Mouse (Mus musculus) hindbrain, embryonic 16.5 days (tissue): ENCODE measurements at regions not wholly inside any gene's neighbourhood (a gene's known extent, or its start where the extent isn't known, plus 50 kb on each side); places are given as distances from the start of the nearest gene placed in this dataset.
A peak's percentile ranks its signal among the peaks of the same experiment; 100 is the strongest.
"Not testable (repeated sequence)": the region's sequence is repeated elsewhere in the genome, so short reads cannot be mapped to it uniquely, and the experiment has no call there.

Experiments used
- ATAC-seq: fragments of 200-750 bp; cut with Nextera tagmentation; 2 replicates; pipeline ENCODE4 v1.8.0; 2017; ENCODE audit warnings: moderate TSS enrichment, moderate library complexity
- H3K27ac ChIP-seq: fragments of 300-500 bp; sonication (generic); 2 replicates; pipeline ENCODE4 v1.5.1; 2014; ENCODE audit warnings: low read depth, mild to moderate bottlenecking, control low read depth, low read length, moderate library complexity
- H3K27me3 ChIP-seq: fragments of 300-500 bp; sonication (generic); replicated peaks from 2 replicates; pipeline ENCODE4 v1.6.1; 2014; ENCODE audit warnings: low read length; ENCODE audit not compliant: control insufficient read depth, insufficient read depth
- H3K36me3 ChIP-seq: fragments of 300-500 bp; sonication (generic); 2 replicates; pipeline ENCODE4 v1.6.1; 2014; ENCODE audit warnings: mild to moderate bottlenecking, low read length, moderate library complexity, mixed read lengths; ENCODE audit not compliant: control insufficient read depth, insufficient read depth
- H3K4me1 ChIP-seq: fragments of 300-500 bp; sonication (generic); 2 replicates; pipeline ENCODE4 v1.6.1; 2014; ENCODE audit warnings: low read depth, low read length; ENCODE audit not compliant: control insufficient read depth, insufficient read depth
- H3K4me2 ChIP-seq: fragments of 300-500 bp; sonication (generic); 2 replicates; pipeline ENCODE4 v1.6.1; 2014; ENCODE audit warnings: mild to moderate bottlenecking, low read length, control low read depth, moderate library complexity
- H3K4me3 ChIP-seq: fragments of 300-500 bp; sonication (generic); 2 replicates; pipeline ENCODE4 v1.5.1; 2014; ENCODE audit warnings: mild to moderate bottlenecking, low read length, control low read depth, moderate library complexity
- H3K9ac ChIP-seq: fragments of 300-500 bp; sonication (generic); 2 replicates; pipeline ENCODE4 v1.6.1; 2014; ENCODE audit warnings: low read depth, mild to moderate bottlenecking, control low read depth, low read length, moderate library complexity
- H3K9me3 ChIP-seq: fragments of 300-500 bp; sonication (generic); 2 replicates; pipeline ENCODE4 v1.6.1; 2014; ENCODE audit warnings: mild to moderate bottlenecking, low read length, moderate library complexity; ENCODE audit not compliant: control insufficient read depth
- WGBS: fragments of 180-500 bp; shearing (Covaris S2); extraction: QIAGEN DNeasy Blood & Tissue Kit; methylation state at CpG from one replicate; pipeline ENCODE4 v1.1.7; 2014; 5-methylcytosine and 5-hydroxymethylcytosine counted together

- not testable (repeated sequence) for H3K9ac ChIP-seq, H3K27me3 ChIP-seq, H3K4me2 ChIP-seq, H3K27ac ChIP-seq, H3K4me1 ChIP-seq, H3K4me3 ChIP-seq, ATAC-seq, H3K36me3 ChIP-seq, H3K9me3 ChIP-seq
- 42% methylated on average over 1 of the region's 1 CpGs for WGBS
Measured at GRCm38 (mm10) chrX:82249456-82249855, 699.2 kb upstream of the Dmd start.

- not testable (repeated sequence) for H3K27ac ChIP-seq, H3K9ac ChIP-seq, H3K36me3 ChIP-seq, H3K9me3 ChIP-seq, H3K4me3 ChIP-seq, H3K4me1 ChIP-seq, H3K4me2 ChIP-seq, ATAC-seq, H3K27me3 ChIP-seq
- WGBS = 77% methylated on average over 4 of the region's 4 CpGs
Measured at GRCm38 (mm10) chrX:82282376-82282775, 666.3 kb upstream of the Dmd start.

DNA sequence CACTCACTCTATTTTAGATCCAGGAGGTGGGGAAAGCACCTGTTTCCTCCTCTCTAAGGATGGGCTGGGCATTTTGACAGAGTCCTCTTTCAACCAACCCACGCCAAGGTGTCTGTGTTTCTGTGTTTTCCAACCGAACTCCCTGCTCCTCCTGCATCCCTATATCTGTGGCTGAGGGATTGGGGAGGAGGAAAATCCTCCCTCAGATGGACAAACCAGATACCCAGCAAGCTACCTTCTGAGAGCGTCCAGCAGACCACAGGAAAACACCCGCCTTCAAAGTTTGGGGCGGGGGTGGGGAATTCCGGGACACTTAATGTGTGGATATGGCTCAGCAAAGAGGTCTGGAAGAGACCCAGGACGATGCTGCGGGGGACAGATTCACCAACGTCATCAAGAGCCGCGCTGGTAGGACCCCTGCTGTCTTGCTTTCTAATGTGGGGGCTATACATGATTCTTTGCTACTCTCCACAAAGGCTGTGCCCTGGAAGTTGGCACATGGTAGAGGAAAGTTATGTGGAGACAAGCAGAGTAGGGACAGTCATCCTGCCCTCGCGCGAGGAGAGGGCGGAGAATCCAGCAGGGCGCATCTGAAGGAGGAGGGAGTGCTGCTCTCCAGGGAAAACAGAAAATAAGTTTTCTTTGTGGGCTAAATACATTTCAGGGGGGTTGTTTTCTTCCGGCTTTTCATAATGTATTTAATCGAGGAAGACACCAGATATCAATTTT, 637.7 kb upstream of the Dmd start:
- Histone ChIP-seq H3K9me3 (no peaks in the 10 kb centered on the region), H3K27ac (no peak overlapping the region), H3K27me3 (no peaks in the 10 kb centered on the region), H3K4me1 (no peaks in the 10 kb centered on the region), H3K4me3 (peak overlapping the region; percentile 41), H3K4me2 (peak overlapping the region; percentile 65), H3K9ac (no peak overlapping the region), H3K36me3 (no peaks in the 10 kb centered on the region)
- ATAC-seq = peak; percentile 68; the same call in 1 of the 2 replicates
- 26% methylated on average over 18 of the region's 18 CpGs for WGBS
